Mouse (Mus musculus) kidney, adult 2 months (tissue): ENCODE data around the gene Chtop.

Experiments used
- CTCF ChIP-seq: fragments of 200-500 bp; conservative IDR thresholded peaks from 2 replicates; pipeline ENCODE4 v1.5.1; 2011; ENCODE audit warnings: low read depth, mild to moderate bottlenecking, control low read depth, low read length, moderate library complexity, mixed read lengths; ENCODE audit not compliant: insufficient read depth, insufficient read length
- POLR2A ChIP-seq: fragments of 200-500 bp; IDR thresholded peaks from one replicate; pipeline ENCODE4 v1.6.1; 2011; ENCODE audit warnings: low read depth, low read length, control low read depth

DNA sequence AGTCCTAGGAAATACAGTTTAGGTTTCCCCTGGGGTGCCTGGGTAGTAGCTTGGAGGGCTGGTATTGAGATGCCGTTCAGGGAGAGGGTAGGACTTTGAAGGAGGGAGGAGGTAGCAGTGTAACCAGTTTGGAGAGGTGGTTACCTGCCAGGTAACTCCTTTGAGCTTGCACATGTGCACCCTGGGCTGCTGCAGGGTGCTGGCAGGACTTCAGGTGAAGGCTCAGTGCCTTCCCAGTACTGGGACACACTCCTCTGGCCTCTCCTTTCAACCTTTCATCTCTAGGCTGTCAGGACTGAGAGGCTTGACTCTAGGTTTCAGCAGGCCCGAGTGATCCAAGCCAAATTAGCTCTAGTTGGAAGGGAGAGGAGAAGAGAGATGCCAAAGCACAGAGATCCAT lies 16.8 kb upstream of the Chtop start:
- TF ChIP-seq CTCF (no peak), POLR2A (no peak)
